Mouse (Mus musculus) E14TG2a.4 (cell line): ENCODE results near the gene Celf5.

ENCODE experiments used
- CTCF ChIP-seq: conservative IDR thresholded peaks from 2 replicates; pipeline ENCODE4 v1.5.1; 2014; ENCODE audit warnings: low read length
- NANOG ChIP-seq: IDR thresholded peaks from 2 replicates; pipeline ENCODE4 v1.6.1; 2014; ENCODE audit warnings: borderline replicate concordance, low read length, mixed read lengths
- POU5F1 ChIP-seq: IDR thresholded peaks from 2 replicates; pipeline ENCODE4 v1.6.1; 2014; ENCODE audit warnings: low read length, borderline replicate concordance

- TF ChIP-seq NANOG: no peak
- no peak for TF ChIP-seq CTCF
- TF ChIP-seq POU5F1: no peak
Observed at GRCm38 (mm10) chr10:81427327-81427726, 55.2 kb downstream of the Celf5 start.
